Mouse (Mus musculus): ENCODE results near the gene Rbm4. TPM values are rescaled to one million over a fixed set of nuclear protein-coding genes. Genes with fewer than 3 reads are reported as not detected.
"Not testable (repeated sequence)": the region's sequence is repeated elsewhere in the genome, so short reads cannot be mapped to it uniquely, and the experiment has no call there.

Rbm4 gene
- polyA plus RNA-seq, 1 experiment from 2014 or later = 12.7 TPM

- peaks cover 51% of the 10 kb centered on the region for H3K36me3 ChIP-seq (ENCODE audit: inconsistent target)
- peaks cover 98% of the 10 kb centered on the region for H3K79me2 ChIP-seq (ENCODE audit: inconsistent target)
- 94% methylated on average over 2 of the region's 12 CpGs for WGBS (ENCODE audit: missing documents)
- no peak overlapping the region for H3K4me3 ChIP-seq (ENCODE audit: inconsistent target)
- no peak overlapping the region for H3K27ac ChIP-seq
These were observed 26.1 kb downstream of the Rbm4 start for GRCm38 (mm10) chr19:4767507-4768148.

DNA sequence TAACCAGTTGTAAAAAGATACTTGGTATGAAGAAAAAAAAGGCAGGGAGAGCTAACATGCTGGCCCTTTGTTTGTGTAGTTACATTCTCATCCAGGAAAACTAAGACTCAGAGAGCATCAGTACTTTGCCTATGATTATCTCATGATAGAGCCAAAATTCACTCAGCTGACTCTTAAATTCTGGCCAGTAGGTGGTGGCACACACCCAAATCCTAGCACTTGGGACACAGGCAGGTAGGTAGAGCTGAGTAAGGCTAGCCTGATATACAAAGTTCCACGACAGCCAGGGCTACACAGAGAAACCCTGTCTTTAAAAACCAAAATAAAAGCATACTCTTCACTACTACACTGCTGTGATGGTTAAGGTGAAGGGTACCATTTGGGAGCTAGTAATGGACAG, 30.8 kb downstream of the Rbm4 start:
- H3K36me3 ChIP-seq (ENCODE audit: inconsistent target) = peaks cover 23% of the 10 kb centered on the region
- no peak overlapping the region for H3K27ac ChIP-seq
- H3K4me3 ChIP-seq (ENCODE audit: inconsistent target) = no peak overlapping the region
- H3K79me2 ChIP-seq (ENCODE audit: inconsistent target) = peaks cover 90% of the 10 kb centered on the region; the same call in 1 of the 2 replicates
- WGBS (ENCODE audit: missing documents) = 62% methylated on average over 1 of the region's 1 CpGs

GRCm38 (mm10) chr19:4760544-4760943, 33.2 kb downstream of the Rbm4 start:
- H3K27ac ChIP-seq; H3K4me3 ChIP-seq (ENCODE audit: inconsistent target): not testable (repeated sequence)
- Histone ChIP-seq H3K36me3 (ENCODE audit: inconsistent target) (peaks cover 18% of the 10 kb centered on the region), H3K79me2 (ENCODE audit: inconsistent target) (peaks cover 70% of the 10 kb centered on the region; the same call in 1 of the 2 replicates)
- 80% methylated on average over 4 of the region's 8 CpGs for WGBS (ENCODE audit: missing documents)

GRCm38 (mm10) chr19:4756921-4757320, 36.8 kb downstream of the Rbm4 start:
- WGBS (ENCODE audit: missing documents) = 2% methylated on average over 6 of the region's 9 CpGs
- Histone ChIP-seq H3K36me3 (ENCODE audit: inconsistent target) (peaks cover 4% of the 10 kb centered on the region; the same call in 1 of the 2 replicates), H3K4me3 (ENCODE audit: inconsistent target) (peak overlapping the region; percentile 58), H3K27ac (peak overlapping the region; percentile 12; the same call in 1 of the 2 replicates), H3K79me2 (ENCODE audit: inconsistent target) (peaks cover 36% of the 10 kb centered on the region; the same call in 1 of the 2 replicates)

DNA sequence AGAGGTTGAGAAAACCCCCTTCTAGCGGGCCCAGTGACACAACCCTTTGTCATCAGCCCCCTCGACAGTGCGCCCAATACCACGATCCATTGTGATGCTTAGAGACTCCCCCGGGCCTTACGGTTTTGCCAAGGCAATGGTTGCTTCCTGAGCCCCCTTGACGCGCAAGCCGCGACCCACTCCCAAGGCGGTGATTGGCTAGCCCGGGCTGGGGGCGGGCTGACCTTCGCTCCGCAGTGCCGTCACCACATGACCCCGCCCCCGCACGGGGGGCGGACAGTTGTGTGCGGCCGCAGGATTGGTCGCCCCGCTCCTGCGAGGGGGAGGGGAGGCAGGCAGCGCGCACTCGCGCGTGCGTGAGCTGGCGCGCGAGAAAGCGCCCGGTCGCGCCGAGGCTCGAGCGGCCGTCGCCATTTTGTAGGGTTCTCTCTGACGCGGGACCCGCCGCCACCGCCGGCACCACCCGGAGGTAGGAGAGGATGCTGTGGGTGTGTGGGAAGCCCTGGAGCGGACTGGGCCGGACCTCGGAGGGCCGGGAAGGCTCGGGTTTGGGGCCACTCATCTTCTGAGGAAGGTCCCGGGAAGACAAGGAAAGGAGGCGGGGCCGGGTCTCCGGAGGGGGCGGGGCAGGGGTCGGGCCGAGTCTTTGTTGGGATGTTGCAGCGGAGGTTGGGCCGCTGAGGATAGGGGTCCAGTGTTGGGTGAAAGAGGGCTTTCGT, 37.3 kb downstream of the Rbm4 start, which contains the start of gene Rbm4b:
Gene Rbm4b (plus strand): TSS at position 305 of the 719 bp plus-strand sequence.
- H3K4me3 ChIP-seq (ENCODE audit: inconsistent target) = peak within 1 kb of the TSS; percentile 58
- peak within 1 kb of the TSS; percentile 19 for H3K27ac ChIP-seq
- peaks cover 30% of the 10 kb centered on the region; the same call in 1 of the 2 replicates for H3K79me2 ChIP-seq (ENCODE audit: inconsistent target)
- under 1% methylated on average over 63 of the region's 65 CpGs for WGBS (ENCODE audit: missing documents)
- H3K36me3 ChIP-seq (ENCODE audit: inconsistent target) = no peaks in the 10 kb centered on the region

DNA sequence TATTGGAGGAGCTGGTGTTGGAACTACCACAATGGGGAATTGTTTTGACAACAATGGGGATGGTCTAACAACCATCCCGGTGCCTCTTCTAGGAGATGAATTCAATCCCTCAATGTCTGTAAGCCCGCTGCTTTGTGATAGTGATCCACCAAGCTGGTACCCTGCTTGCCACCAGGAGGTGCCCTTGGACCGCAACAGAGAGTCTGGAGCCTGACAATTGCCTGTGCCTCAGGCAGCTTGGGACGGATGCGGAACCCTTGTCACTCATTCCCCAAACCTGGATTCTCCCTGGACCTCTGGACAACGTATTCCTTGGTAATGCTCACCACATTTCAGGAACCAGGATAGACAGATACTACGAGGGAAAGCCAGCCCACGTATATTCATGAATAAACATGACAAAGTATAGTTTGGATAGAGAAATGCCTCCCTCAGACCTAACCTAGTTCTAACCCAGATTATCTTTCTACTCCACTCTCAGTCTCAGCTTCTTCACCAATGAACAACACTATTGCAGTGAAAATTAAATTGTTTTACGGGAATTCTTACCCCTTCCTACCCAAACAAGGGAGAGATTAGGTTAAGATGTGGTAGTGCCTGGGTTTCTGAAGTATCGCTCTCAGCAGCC, 38.0 kb downstream of the Rbm4 start:
- Histone ChIP-seq H3K27ac (peak overlapping the region; percentile 19; the same call in 1 of the 2 replicates), H3K36me3 (ENCODE audit: inconsistent target) (no peaks in the 10 kb centered on the region), H3K79me2 (ENCODE audit: inconsistent target) (peaks cover 24% of the 10 kb centered on the region; the same call in 1 of the 2 replicates), H3K4me3 (ENCODE audit: inconsistent target) (peak overlapping the region; percentile 50)
- under 1% methylated on average over 10 of the region's 10 CpGs for WGBS (ENCODE audit: missing documents)

GRCm38 (mm10) chr19:4749975-4750374, 43.7 kb downstream of the Rbm4 start:
- Histone ChIP-seq H3K4me3 (ENCODE audit: inconsistent target) (no peak overlapping the region), H3K27ac (no peak overlapping the region), H3K36me3 (ENCODE audit: inconsistent target) (no peaks in the 10 kb centered on the region), H3K79me2 (ENCODE audit: inconsistent target) (no peaks in the 10 kb centered on the region)
- 86% methylated on average over 6 of the region's 6 CpGs for WGBS (ENCODE audit: missing documents)

- no peak overlapping the region for H3K27ac ChIP-seq
- no peak overlapping the region for H3K4me3 ChIP-seq (ENCODE audit: inconsistent target)
- WGBS (ENCODE audit: missing documents) = 90% methylated on average over 10 of the region's 10 CpGs
- H3K79me2 ChIP-seq (ENCODE audit: inconsistent target) = no peaks in the 10 kb centered on the region
- H3K36me3 ChIP-seq (ENCODE audit: inconsistent target) = no peaks in the 10 kb centered on the region
These were observed 45.2 kb downstream of the Rbm4 start for GRCm38 (mm10) chr19:4748493-4748892.

DNA sequence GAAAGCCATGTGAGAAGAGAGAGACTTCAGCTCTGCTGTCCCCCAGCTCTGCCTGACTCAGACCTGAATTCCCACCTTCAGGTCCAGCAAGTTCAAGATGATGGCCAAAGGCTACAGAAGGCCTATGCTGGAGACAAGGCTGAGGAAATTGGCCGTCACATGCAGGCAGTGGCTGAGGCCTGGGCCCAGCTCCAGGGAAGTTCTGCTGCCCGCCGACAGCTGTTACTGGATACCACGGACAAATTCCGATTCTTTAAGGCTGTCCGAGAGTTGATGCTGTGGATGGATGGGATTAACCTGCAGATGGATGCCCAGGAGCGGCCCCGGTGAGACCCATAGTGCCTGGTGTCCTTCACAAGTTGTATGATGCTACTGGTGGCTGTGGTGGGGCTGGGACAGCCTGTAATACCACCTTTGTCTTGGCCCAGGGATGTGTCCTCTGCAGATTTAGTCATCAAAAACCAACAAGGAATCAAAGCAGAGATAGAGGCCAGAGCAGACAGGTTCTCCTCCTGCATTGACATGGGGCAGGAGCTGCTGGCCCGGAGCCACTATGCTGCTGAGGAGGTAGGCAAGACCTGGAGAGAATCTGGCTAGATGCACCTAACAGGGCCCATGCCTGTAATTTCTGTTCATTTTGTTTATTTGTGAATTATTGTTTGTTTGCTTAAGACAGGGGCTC, 45.9 kb downstream of the Rbm4 start:
- 97% methylated on average over 8 of the region's 9 CpGs for WGBS (ENCODE audit: missing documents)
- H3K4me3 ChIP-seq (ENCODE audit: inconsistent target) = no peak overlapping the region
- no peaks in the 10 kb centered on the region for H3K79me2 ChIP-seq (ENCODE audit: inconsistent target)
- H3K27ac ChIP-seq = no peak overlapping the region
- no peaks in the 10 kb centered on the region for H3K36me3 ChIP-seq (ENCODE audit: inconsistent target)

GRCm38 (mm10) chr19:4746611-4747010, 47.1 kb downstream of the Rbm4 start:
- 87% methylated on average over 14 of the region's 14 CpGs for WGBS (ENCODE audit: missing documents)
- Histone ChIP-seq H3K4me3 (ENCODE audit: inconsistent target) (no peak overlapping the region), H3K27ac (no peak overlapping the region), H3K36me3 (ENCODE audit: inconsistent target) (no peaks in the 10 kb centered on the region), H3K79me2 (ENCODE audit: inconsistent target) (no peaks in the 10 kb centered on the region)

- H3K4me3 ChIP-seq (ENCODE audit: inconsistent target) = no peak overlapping the region
- no peaks in the 10 kb centered on the region for H3K79me2 ChIP-seq (ENCODE audit: inconsistent target)
- no peak overlapping the region for H3K27ac ChIP-seq
- 94% methylated on average over 10 of the region's 10 CpGs for WGBS (ENCODE audit: missing documents)
- no peaks in the 10 kb centered on the region for H3K36me3 ChIP-seq (ENCODE audit: inconsistent target)
These were observed 48.0 kb downstream of the Rbm4 start for GRCm38 (mm10) chr19:4745681-4746080.

GRCm38 (mm10) chr19:4745057-4745456, 48.6 kb downstream of the Rbm4 start:
- Histone ChIP-seq H3K36me3 (ENCODE audit: inconsistent target) (no peaks in the 10 kb centered on the region), H3K79me2 (ENCODE audit: inconsistent target) (no peaks in the 10 kb centered on the region), H3K27ac (no peak overlapping the region), H3K4me3 (ENCODE audit: inconsistent target) (no peak overlapping the region)
- 86% methylated on average over 9 of the region's 9 CpGs for WGBS (ENCODE audit: missing documents)

- Histone ChIP-seq H3K79me2 (ENCODE audit: inconsistent target) (no peaks in the 10 kb centered on the region), H3K36me3 (ENCODE audit: inconsistent target) (no peaks in the 10 kb centered on the region), H3K4me3 (ENCODE audit: inconsistent target) (no peak overlapping the region), H3K27ac (no peak overlapping the region)
- 81% methylated on average over 14 of the region's 14 CpGs for WGBS (ENCODE audit: missing documents)
These were observed 49.7 kb downstream of the Rbm4 start for GRCm38 (mm10) chr19:4744026-4744425.

GRCm38 (mm10) chr19:4743524-4743923, 50.2 kb downstream of the Rbm4 start:
- Histone ChIP-seq H3K4me3 (ENCODE audit: inconsistent target) (no peak overlapping the region), H3K27ac (no peak overlapping the region), H3K79me2 (ENCODE audit: inconsistent target) (no peaks in the 10 kb centered on the region), H3K36me3 (ENCODE audit: inconsistent target) (no peaks in the 10 kb centered on the region)
- 43% methylated on average over 5 of the region's 5 CpGs for WGBS (ENCODE audit: missing documents)
